Mouse (Mus musculus) erythroid progenitor cell, adult 5-6 weeks (primary cell): Measurements from ENCODE around the gene Ubl5. TPM values are rescaled to one million over a fixed set of nuclear protein-coding genes. Genes with fewer than 3 reads are reported as not detected.
A peak's percentile ranks its signal among the peaks of the same experiment; 100 is the strongest.
"Not testable (repeated sequence)": the region's sequence is repeated elsewhere in the genome, so short reads cannot be mapped to it uniquely, and the experiment has no call there.

ENCODE experiments used
- ATAC-seq: replicated peaks from 2 replicates; pipeline ENCODE4 v1.8.0; 2016; ENCODE audit warnings: moderate number of reproducible peaks, mild to moderate bottlenecking, moderate TSS enrichment, inconsistent platforms; ENCODE audit not compliant: poor library complexity, low FRiP score, severe bottlenecking
- total RNA-seq, 2 experiments: library from RNA; stranded (forward) in 1 of 2; stranded (reverse) in 1 of 2; fragments of 150-400 nt in 1 of 2; fragments of 186-747, 209-891 nt in 1 of 2; gene quantifications; 2 replicates each; pipeline versions ENCODE4 v1.2.3 to v1.2.4; 2015 to 2017; ENCODE audit warnings: low replicate concordance in 2 of 2

Ubl5 gene
- total RNA-seq, 2 experiments from 2014 or later, result 36.3 to 158 TPM

- ATAC-seq, result peak; percentile 17
Observed at GRCm38 (mm10) chr9:20652260-20652658, 9.6 kb downstream of the Ubl5 start.

GRCm38 (mm10) chr9:20653859-20654258 is 11.2 kb downstream of the Ubl5 start:
- no peak for ATAC-seq

- no peak for ATAC-seq
Observed at GRCm38 (mm10) chr9:20657546-20657945, 14.9 kb downstream of the Ubl5 start.

GRCm38 (mm10) chr9:20662325-20662724 is 19.6 kb downstream of the Ubl5 start:
- ATAC-seq, result peak; percentile 55

GRCm38 (mm10) chr9:20662874-20663273 is 20.2 kb downstream of the Ubl5 start:
- no peak for ATAC-seq

- ATAC-seq, result no peak
Observed at GRCm38 (mm10) chr9:20663956-20664355, 21.3 kb downstream of the Ubl5 start.

- no peak for ATAC-seq
Observed at GRCm38 (mm10) chr9:20664366-20664765, 21.7 kb downstream of the Ubl5 start.

- ATAC-seq, result no peak
Observed at GRCm38 (mm10) chr9:20664982-20665637, 22.4 kb downstream of the Ubl5 start.

- no peak for ATAC-seq
Observed at GRCm38 (mm10) chr9:20665925-20666324, 23.2 kb downstream of the Ubl5 start.

GRCm38 (mm10) chr9:20666510-20667034 is 23.9 kb downstream of the Ubl5 start:
- ATAC-seq, result no peak

- no peak for ATAC-seq
Observed at GRCm38 (mm10) chr9:20668065-20668464, 25.4 kb downstream of the Ubl5 start.

GRCm38 (mm10) chr9:20672047-20672446 is 29.4 kb downstream of the Ubl5 start:
- no peak for ATAC-seq

GRCm38 (mm10) chr9:20677892-20678291 is 35.2 kb downstream of the Ubl5 start:
- ATAC-seq, result no peak

- no peak for ATAC-seq
Observed at GRCm38 (mm10) chr9:20680378-20680958, 37.8 kb downstream of the Ubl5 start.

GRCm38 (mm10) chr9:20681546-20682388 is 39.1 kb downstream of the Ubl5 start:
- ATAC-seq, result no peak

GRCm38 (mm10) chr9:20682389-20682722 is 39.7 kb downstream of the Ubl5 start:
- no peak for ATAC-seq

GRCm38 (mm10) chr9:20685081-20685861 is 42.6 kb downstream of the Ubl5 start:
- no peak for ATAC-seq

- ATAC-seq, result no peak
Observed at GRCm38 (mm10) chr9:20689403-20689802, 46.7 kb downstream of the Ubl5 start.

- no peak for ATAC-seq
Observed at GRCm38 (mm10) chr9:20689913-20690312, 47.2 kb downstream of the Ubl5 start.

GRCm38 (mm10) chr9:20690449-20690848 is 47.8 kb downstream of the Ubl5 start:
- ATAC-seq, result not testable (repeated sequence)
